Mouse (Mus musculus) forebrain, embryonic 14.5 days (tissue): Measurements from ENCODE around the gene Lmcd1. TPM values are rescaled to one million over a fixed set of nuclear protein-coding genes. Genes with fewer than 3 reads are reported as not detected.
A peak's percentile ranks its signal among the peaks of the same experiment; 100 is the strongest.

Experiments used
- ATAC-seq: fragments of 200-750 bp; cut with Nextera tagmentation; 2 replicates; pipeline ENCODE4 v1.8.0; 2017; ENCODE audit warnings: mild to moderate bottlenecking, moderate library complexity
- DNase-seq: peaks from one replicate; pipeline ENCODE4 v3.0.0-alpha.2; 2015; ENCODE audit warnings: low spot score
- H3K27ac ChIP-seq: fragments of 300-500 bp; sonication (generic); 2 replicates; pipeline ENCODE4 v1.5.1; 2014; ENCODE audit warnings: low read depth, mild to moderate bottlenecking, control low read depth, low read length, moderate library complexity
- H3K27me3 ChIP-seq: fragments of 300-500 bp; sonication (generic); replicated peaks from 2 replicates; pipeline ENCODE4 v1.6.1; 2014; ENCODE audit warnings: low read length, control low read depth, mixed read lengths; ENCODE audit not compliant: control insufficient read depth, insufficient read depth
- H3K36me3 ChIP-seq: fragments of 300-500 bp; sonication (generic); 2 replicates; pipeline ENCODE4 v1.6.1; 2014; ENCODE audit warnings: low read length, control low read depth; ENCODE audit not compliant: control insufficient read depth, insufficient read depth
- H3K4me1 ChIP-seq: fragments of 300-500 bp; sonication (generic); 2 replicates; pipeline ENCODE4 v1.6.1; 2014; ENCODE audit warnings: antibody characterized with exemption, low read length, control low read depth; ENCODE audit not compliant: control insufficient read depth, insufficient read depth
- H3K4me2 ChIP-seq: fragments of 300-500 bp; sonication (generic); 2 replicates; pipeline ENCODE4 v1.6.1; 2014; ENCODE audit warnings: mild to moderate bottlenecking, control low read depth, low read length
- H3K4me3 ChIP-seq: fragments of 300-500 bp; sonication (generic); 2 replicates; pipeline ENCODE4 v1.5.1; 2014; ENCODE audit warnings: low read depth, low read length, control low read depth
- H3K9ac ChIP-seq: fragments of 300-500 bp; sonication (generic); 2 replicates; pipeline ENCODE4 v1.6.1; 2014; ENCODE audit warnings: mild to moderate bottlenecking, low read length, control low read depth, moderate library complexity
- H3K9me3 ChIP-seq: fragments of 300-500 bp; sonication (generic); replicated peaks from 2 replicates; pipeline ENCODE4 v1.6.1; 2016; ENCODE audit warnings: low read length, control low read depth, mixed read lengths; ENCODE audit not compliant: control insufficient read depth
- WGBS: fragments of 180-500 bp; shearing (Covaris S2); extraction: QIAGEN DNeasy Blood & Tissue Kit; methylation state at CpG from one replicate; pipeline ENCODE4 v1.1.7; 2014; 5-methylcytosine and 5-hydroxymethylcytosine counted together
- polyA plus RNA-seq: library from polyadenylated mRNA; unstranded; fragments of >200 nt; fragmentation: Nextera tagmentation; extraction: Ambion mirVana; gene quantifications from 2 replicates; pipeline ENCODE4 v1.2.1, GENCODE M21; 2014

Lmcd1 gene
- polyA plus RNA-seq, 1 experiment from 2014 or later, result 16.7 TPM

GRCm38 (mm10) chr6:112300146-112300545 lies 26.6 kb downstream of the Lmcd1 start:
- H3K4me3 ChIP-seq, result no peak overlapping the region
- no peak overlapping the region for H3K27ac ChIP-seq
- DNase-seq (no peak), ATAC-seq (no peak)
- no peak overlapping the region for H3K9ac ChIP-seq
- H3K27me3 ChIP-seq, result no peaks in the 10 kb centered on the region
- no peaks in the 10 kb centered on the region for H3K36me3 ChIP-seq
- H3K4me2 ChIP-seq, result no peak overlapping the region
- 83% methylated on average over 7 of the region's 7 CpGs for WGBS
- no peaks in the 10 kb centered on the region for H3K4me1 ChIP-seq
- no peaks in the 10 kb centered on the region for H3K9me3 ChIP-seq

- H3K27ac ChIP-seq, result no peak overlapping the region
- no peak for DNase-seq
- no peaks in the 10 kb centered on the region for H3K9me3 ChIP-seq
- no peak overlapping the region for H3K9ac ChIP-seq
- 100% methylated on average over 1 of the region's 1 CpGs for WGBS
- H3K4me1 ChIP-seq, result no peaks in the 10 kb centered on the region
- H3K36me3 ChIP-seq, result no peaks in the 10 kb centered on the region
- H3K4me3 ChIP-seq, result no peak overlapping the region
- H3K27me3 ChIP-seq, result no peaks in the 10 kb centered on the region
- no peak overlapping the region for H3K4me2 ChIP-seq
- no peak for ATAC-seq
Observed at GRCm38 (mm10) chr6:112300633-112301032, 27.1 kb downstream of the Lmcd1 start.

GRCm38 (mm10) chr6:112302248-112302647 lies 28.7 kb downstream of the Lmcd1 start:
- no peak overlapping the region for H3K4me2 ChIP-seq
- 72% methylated on average over 7 of the region's 7 CpGs for WGBS
- DNase-seq (no peak), ATAC-seq (no peak)
- no peaks in the 10 kb centered on the region for H3K27me3 ChIP-seq
- H3K9ac ChIP-seq, result no peak overlapping the region
- no peaks in the 10 kb centered on the region for H3K4me1 ChIP-seq
- no peak overlapping the region for H3K4me3 ChIP-seq
- H3K36me3 ChIP-seq, result no peaks in the 10 kb centered on the region
- H3K27ac ChIP-seq, result no peak overlapping the region
- H3K9me3 ChIP-seq, result no peaks in the 10 kb centered on the region

DNA sequence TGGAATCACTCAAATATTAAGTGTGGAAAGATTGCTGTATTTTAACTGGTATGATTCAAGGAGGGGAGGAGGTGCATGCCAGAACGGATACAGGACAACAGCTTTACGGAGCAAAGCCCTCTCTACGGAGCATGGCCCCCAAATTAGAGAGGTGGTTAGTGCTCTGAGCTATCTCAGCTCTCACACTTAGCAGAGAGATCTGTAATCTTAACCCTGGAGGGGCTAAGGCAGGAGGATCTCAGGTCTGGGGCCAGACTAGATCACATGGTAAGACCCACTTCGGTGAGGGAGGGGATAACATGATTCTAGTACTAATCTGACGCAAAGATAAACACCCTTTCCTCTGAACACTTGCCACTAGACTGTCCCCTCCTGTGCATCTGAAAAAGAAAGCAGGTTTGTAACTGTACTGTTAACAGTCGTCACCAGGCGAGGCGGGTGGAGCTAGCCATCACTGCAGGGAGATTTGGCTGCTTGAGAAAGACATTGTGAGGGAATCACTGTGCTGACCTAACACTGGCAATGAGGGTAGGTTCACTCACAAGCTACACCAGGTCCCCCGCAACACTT lies 29.3 kb downstream of the Lmcd1 start:
- DNase-seq (no peak), ATAC-seq (no peak)
- Histone ChIP-seq H3K4me3 (no peak overlapping the region), H3K4me1 (no peaks in the 10 kb centered on the region), H3K9ac (no peak overlapping the region), H3K36me3 (no peaks in the 10 kb centered on the region), H3K9me3 (no peaks in the 10 kb centered on the region), H3K27ac (no peak overlapping the region), H3K27me3 (no peaks in the 10 kb centered on the region), H3K4me2 (no peak overlapping the region)
- 77% methylated on average over 9 of the region's 9 CpGs for WGBS

- Histone ChIP-seq H3K4me2 (no peak overlapping the region), H3K27ac (no peak overlapping the region), H3K27me3 (no peaks in the 10 kb centered on the region), H3K4me3 (no peak overlapping the region), H3K9ac (no peak overlapping the region), H3K36me3 (no peaks in the 10 kb centered on the region), H3K4me1 (no peaks in the 10 kb centered on the region), H3K9me3 (no peaks in the 10 kb centered on the region)
- ATAC-seq, result no peak
- peak; percentile 1 for DNase-seq
- 73% methylated on average over 8 of the region's 8 CpGs for WGBS
Observed at GRCm38 (mm10) chr6:112304751-112305150, 31.2 kb downstream of the Lmcd1 start.

DNA sequence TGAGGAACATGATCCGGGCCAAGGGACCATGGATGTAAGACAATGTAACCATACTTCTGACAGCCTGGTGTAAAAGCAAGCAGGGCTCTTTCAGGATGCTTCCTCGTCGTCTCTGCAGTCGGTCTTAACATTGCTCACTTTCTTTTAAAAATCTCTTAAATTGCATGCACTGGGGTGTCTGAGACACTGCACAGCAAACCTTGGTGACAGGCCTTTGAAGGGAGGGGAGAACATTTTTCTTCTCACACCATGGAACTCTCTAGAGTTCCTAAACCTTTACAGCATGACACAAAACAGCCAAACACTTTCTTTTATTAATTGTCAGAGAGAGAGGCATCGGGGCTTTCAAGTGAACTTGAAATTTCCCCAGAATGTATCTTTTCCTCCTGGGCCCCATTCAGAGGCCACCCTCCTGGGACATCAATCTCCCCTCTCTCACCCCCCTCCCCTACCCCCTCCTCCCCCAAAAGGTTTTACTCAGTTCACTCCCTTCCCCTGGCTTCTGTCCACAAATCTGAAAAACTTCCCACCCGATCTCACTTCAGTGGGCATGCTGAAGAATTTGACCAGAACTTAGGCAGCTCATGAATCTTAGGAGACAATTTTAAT lies 35.9 kb downstream of the Lmcd1 start:
- Histone ChIP-seq H3K4me3 (no peak overlapping the region), H3K4me1 (no peaks in the 10 kb centered on the region; the same call in 1 of the 2 replicates), H3K36me3 (no peaks in the 10 kb centered on the region), H3K27me3 (no peaks in the 10 kb centered on the region), H3K27ac (no peak overlapping the region), H3K4me2 (no peak overlapping the region), H3K9me3 (no peaks in the 10 kb centered on the region), H3K9ac (no peak overlapping the region)
- DNase-seq, result no peak
- 75% methylated on average over 6 of the region's 6 CpGs for WGBS
- ATAC-seq, result no peak

DNA sequence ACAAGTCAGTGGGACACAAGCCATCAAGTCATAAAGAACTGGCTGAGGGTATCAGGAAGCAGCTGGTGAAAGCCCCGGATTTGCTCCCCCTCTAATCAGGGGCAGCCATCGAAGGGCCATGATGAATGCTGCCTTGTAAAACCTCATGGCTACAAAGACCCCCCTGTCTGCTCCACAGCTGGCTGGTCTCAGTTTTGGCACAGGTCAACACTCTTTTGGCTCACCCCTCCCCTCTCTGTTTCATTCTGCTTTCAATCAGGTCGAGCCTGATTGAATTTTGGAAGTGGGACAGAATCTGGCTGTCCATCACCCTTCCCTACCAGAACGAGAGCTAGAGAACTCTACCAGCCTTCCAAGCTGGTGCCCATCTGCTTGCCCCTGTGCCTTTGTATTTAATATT lies 37.8 kb downstream of the Lmcd1 start:
- no peaks in the 10 kb centered on the region for H3K9me3 ChIP-seq
- DNase-seq (peak; percentile 69), ATAC-seq (peak; percentile 87)
- no peak overlapping the region for H3K27ac ChIP-seq
- no peaks in the 10 kb centered on the region; the same call in 1 of the 2 replicates for H3K4me1 ChIP-seq
- no peaks in the 10 kb centered on the region for H3K36me3 ChIP-seq
- 17% methylated on average over 4 of the region's 4 CpGs for WGBS
- no peaks in the 10 kb centered on the region for H3K27me3 ChIP-seq
- no peak overlapping the region for H3K9ac ChIP-seq
- no peak overlapping the region for H3K4me3 ChIP-seq
- no peak overlapping the region for H3K4me2 ChIP-seq

- no peak for DNase-seq
- no peak overlapping the region for H3K4me2 ChIP-seq
- no peak overlapping the region for H3K9ac ChIP-seq
- H3K4me1 ChIP-seq, result no peaks in the 10 kb centered on the region
- H3K36me3 ChIP-seq, result no peaks in the 10 kb centered on the region
- ATAC-seq, result no peak
- H3K9me3 ChIP-seq, result no peaks in the 10 kb centered on the region
- no peak overlapping the region for H3K4me3 ChIP-seq
- no peaks in the 10 kb centered on the region for H3K27me3 ChIP-seq
- WGBS, result 90% methylated on average over 4 of the region's 4 CpGs
- H3K27ac ChIP-seq, result no peak overlapping the region
Observed at GRCm38 (mm10) chr6:112319449-112319848, 45.9 kb downstream of the Lmcd1 start.

- H3K27ac ChIP-seq, result no peak overlapping the region
- no peaks in the 10 kb centered on the region for H3K36me3 ChIP-seq
- no peaks in the 10 kb centered on the region for H3K4me1 ChIP-seq
- H3K9ac ChIP-seq, result no peak overlapping the region
- WGBS, result 43% methylated on average over 5 of the region's 5 CpGs
- DNase-seq (no peak), ATAC-seq (no peak)
- no peaks in the 10 kb centered on the region for H3K9me3 ChIP-seq
- no peak overlapping the region for H3K4me2 ChIP-seq
- H3K27me3 ChIP-seq, result no peaks in the 10 kb centered on the region
- no peak overlapping the region for H3K4me3 ChIP-seq
Observed at GRCm38 (mm10) chr6:112320679-112321078, 47.1 kb downstream of the Lmcd1 start.
